12 mouse cellular contexts compared by ENCODE assay signal in the genomic region with DNA sequence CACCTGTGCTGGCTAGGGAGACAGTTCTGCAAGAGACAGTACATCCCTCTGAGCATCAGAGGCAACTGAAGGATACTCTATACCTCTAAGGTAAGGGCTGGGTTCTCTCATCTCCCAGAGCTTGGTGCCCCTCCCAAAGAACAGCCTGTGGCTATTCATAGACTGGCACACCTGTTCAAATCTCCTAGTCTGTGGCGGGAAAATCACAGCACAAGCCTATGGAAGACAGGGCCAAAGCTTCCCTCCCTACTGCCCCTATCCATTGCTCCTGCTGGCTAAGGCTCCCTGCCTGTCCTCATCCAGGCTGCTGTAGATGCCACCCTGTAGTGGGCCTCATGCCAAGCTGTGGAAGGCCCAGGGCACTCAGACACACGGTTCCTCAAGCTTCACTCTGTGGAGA. TPM values are rescaled to one million over a fixed set of nuclear protein-coding genes. Genes with fewer than 3 reads are reported as not detected.
A peak's percentile ranks its signal among the peaks of the same experiment; 100 is the strongest.
DNase-seq lines count a peak whose midpoint lies in the region; ATAC-seq lines count a peak whose summit lies in the region.
"Had no signal": no experiment of that assay in that cellular context is flagged by ENCODE, and none has a peak within 500 bp of the region (broad histone marks: within the 10 kb centered on the region; RNA-seq: fewer than 3 reads in every experiment).

No protein-coding gene starts in this region.

- ATAC-seq in heart, embryonic 13.5 days (ENCODE audit: extremely low read depth, insufficient number of reproducible peaks, low FRiP score, low TSS enrichment) = no peak
- ATAC-seq in activated CD4-positive, CD25-positive, alpha-beta regulatory T cell, adult 4 months = no peak

- H3K36me3 ChIP-seq in heart, embryonic 13.5 days = peaks cover 12% of the 10 kb centered on the region; the same call in 1 of the 2 replicates
- peaks cover 4% of the 10 kb centered on the region; the same call in 1 of the 2 replicates for H3K36me3 ChIP-seq in limb, embryonic 10.5 days
- H3K36me3 ChIP-seq: liver, embryonic 13.5 days had no signal

- peaks cover 98% of the 10 kb centered on the region for H3K4me1 ChIP-seq in heart, embryonic 13.5 days
- H3K4me1 ChIP-seq in limb, embryonic 10.5 days = peaks cover 95% of the 10 kb centered on the region

- 62% methylated on average over 2 of the region's 2 CpGs for WGBS in heart, embryonic 13.5 days
- WGBS in limb, embryonic 10.5 days = 89% methylated on average over 2 of the region's 2 CpGs

- 0 out of 2 replicates have a peak overlapping the region, but pooled peaks have one; percentile 25 for H3K9ac ChIP-seq in heart, embryonic 13.5 days
- H3K9ac ChIP-seq: liver, embryonic 13.5 days had no signal

- H3K4me3 ChIP-seq in heart, embryonic 13.5 days = no peak overlapping the region
- H3K4me3 ChIP-seq in limb, embryonic 10.5 days = no peak overlapping the region
- H3K4me3 ChIP-seq: liver, embryonic 13.5 days had no signal

- no peaks in the 10 kb centered on the region for H3K9me3 ChIP-seq in heart, embryonic 13.5 days
- H3K9me3 ChIP-seq in limb, embryonic 10.5 days (replicated peaks) = no peaks in the 10 kb centered on the region
- H3K9me3 ChIP-seq: liver, embryonic 13.5 days had no signal

- 0 out of 2 replicates have a peak overlapping the region, but pooled peaks have one; percentile 53 for H3K4me2 ChIP-seq in heart, embryonic 13.5 days
- H3K4me2 ChIP-seq: liver, embryonic 13.5 days had no signal

- peak overlapping the region; percentile 88 for H3K27ac ChIP-seq in heart, embryonic 13.5 days (replicated peaks)
- H3K27ac ChIP-seq in limb, embryonic 10.5 days = peak overlapping the region; percentile 83
- H3K27ac ChIP-seq: liver, embryonic 13.5 days had no signal

- H3K27me3 ChIP-seq in heart, embryonic 13.5 days (replicated peaks) = peaks cover 14% of the 10 kb centered on the region
- H3K27me3 ChIP-seq in limb, embryonic 10.5 days (ENCODE audit: low read depth, poor library complexity, severe bottlenecking) = no peaks in the 10 kb centered on the region

- DNase-seq in heart, postnatal 14 days = no peak
- peak; percentile 8 for DNase-seq in retina, postnatal 1 day
- DNase-seq in retina, embryonic 14.5 days (ENCODE audit: low spot score) = no peak
- no peak for DNase-seq in limb, embryonic 10.5 days (ENCODE audit: low spot score)
- no peak for DNase-seq in right cerebral cortex, adult 2 months (ENCODE audit: low spot score in 2 of 2)
- no peak for DNase-seq in left cerebral cortex, postnatal 4 days
- DNase-seq: adrenal gland, postnatal 25 days; cerebellum, adult 18-20 months; liver, embryonic 13.5 days; right cerebral cortex, postnatal 25 days had no signal

- intact Hi-C loops in heart, postnatal 14 days (cut with DNase I) = no loop called here
- intact Hi-C loops in left cerebral cortex, postnatal 4 days (cut with DNase I) = no loop called here

RNA-seq across cellular contexts. Expression of gene Notch1, which starts 20.8 kb away (rescaled TPM):
- 11.4 and 12.1 TPM in 2 replicates for polyA plus RNA-seq in heart, embryonic 13.5 days (2015; fragmentation: Nextera tagmentation; extraction: Ambion mirVana)
- 10 to 100 TPM; 43.8 to 49.4 TPM for total RNA-seq in heart, postnatal 14 days (2021)
- 8.5 and 11.8 TPM in 2 replicates for polyA plus RNA-seq in limb, embryonic 10.5 days (2016; fragmentation: Nextera tagmentation; extraction: Ambion mirVana)
- polyA plus RNA-seq in activated CD4-positive, CD25-positive, alpha-beta regulatory T cell, adult 4 months (2017; shearing (Covaris generic)) = 10 to 100 TPM; 22.2 to 28.7 TPM
- 10 to 100 TPM; 39.5 to 42.1 TPM for total RNA-seq in left cerebral cortex, postnatal 4 days (2021)

RNA-seq across cellular contexts. Expression of gene Sec16a, which starts 50.7 kb away (rescaled TPM):
- 12.8 and 13.8 TPM in 2 replicates for polyA plus RNA-seq in heart, embryonic 13.5 days (2015; fragmentation: Nextera tagmentation; extraction: Ambion mirVana)
- total RNA-seq in heart, postnatal 14 days (2021) = 10 to 100 TPM; 37.4 to 40.5 TPM
- 29.4 and 37.1 TPM in 2 replicates for polyA plus RNA-seq in limb, embryonic 10.5 days (2016; fragmentation: Nextera tagmentation; extraction: Ambion mirVana)
- 10 to 100 TPM; 22.4 to 23.9 TPM for polyA plus RNA-seq in activated CD4-positive, CD25-positive, alpha-beta regulatory T cell, adult 4 months (2017; shearing (Covaris generic))
- 10 to 100 TPM; 52.3 to 52.6 TPM for total RNA-seq in left cerebral cortex, postnatal 4 days (2021)
